Mouse (Mus musculus): ENCODE measurements around the gene Mcf2l.

The Mcf2l gene

GRCm38 (mm10) chr8:12907730-12908129 lies 34.1 kb downstream of the Mcf2l start:
- DNase-seq (ENCODE audit: extremely low spot score, low spot score) = no peak

GRCm38 (mm10) chr8:12912011-12912410 lies 38.4 kb downstream of the Mcf2l start:
- DNase-seq (ENCODE audit: extremely low spot score, low spot score) = peak; percentile 51

GRCm38 (mm10) chr8:12915187-12916006 lies 41.8 kb downstream of the Mcf2l start:
- DNase-seq (ENCODE audit: extremely low spot score, low spot score) = peak; percentile 53

DNA sequence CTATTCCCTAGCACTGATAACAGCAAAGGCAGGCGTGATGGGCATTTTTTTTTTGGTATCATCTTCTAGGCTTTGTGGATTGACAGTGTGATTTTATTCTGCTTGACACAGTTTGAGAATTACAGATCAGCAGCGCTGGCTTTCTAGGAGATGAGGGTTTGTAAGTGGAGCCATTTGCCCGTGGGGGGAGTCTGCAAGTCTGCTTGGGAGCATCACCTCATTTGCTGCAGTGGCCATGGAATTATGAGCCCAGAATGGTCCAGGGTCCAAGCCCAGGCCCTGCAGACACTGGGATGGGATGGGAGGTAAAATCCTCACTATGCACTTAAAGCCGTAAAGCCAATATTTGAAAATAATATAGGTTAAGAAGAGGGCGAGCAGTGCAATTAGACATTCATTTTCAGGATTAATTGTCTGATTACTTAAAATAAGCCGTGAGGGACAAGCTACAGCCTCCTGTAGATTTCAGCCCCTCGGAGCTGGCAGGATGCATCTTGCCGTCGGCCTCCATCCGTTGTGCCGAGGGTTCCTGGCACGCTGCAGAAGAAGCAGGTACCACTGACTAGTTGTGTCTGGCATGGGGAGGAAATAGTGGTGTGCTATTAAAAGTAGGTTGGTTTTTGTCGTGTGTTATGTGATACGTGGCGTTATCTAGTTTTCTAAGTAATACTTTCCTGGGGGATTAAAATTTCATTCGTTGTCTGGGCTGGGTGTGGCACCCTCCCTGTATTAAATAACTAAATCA lies 42.7 kb downstream of the Mcf2l start:
- DNase-seq (ENCODE audit: extremely low spot score, low spot score) = no peak

GRCm38 (mm10) chr8:12917029-12917428 lies 43.4 kb downstream of the Mcf2l start:
- no peak for DNase-seq (ENCODE audit: extremely low spot score, low spot score)

GRCm38 (mm10) chr8:12917831-12918230 lies 44.2 kb downstream of the Mcf2l start:
- no peak for DNase-seq (ENCODE audit: extremely low spot score, low spot score)

DNA sequence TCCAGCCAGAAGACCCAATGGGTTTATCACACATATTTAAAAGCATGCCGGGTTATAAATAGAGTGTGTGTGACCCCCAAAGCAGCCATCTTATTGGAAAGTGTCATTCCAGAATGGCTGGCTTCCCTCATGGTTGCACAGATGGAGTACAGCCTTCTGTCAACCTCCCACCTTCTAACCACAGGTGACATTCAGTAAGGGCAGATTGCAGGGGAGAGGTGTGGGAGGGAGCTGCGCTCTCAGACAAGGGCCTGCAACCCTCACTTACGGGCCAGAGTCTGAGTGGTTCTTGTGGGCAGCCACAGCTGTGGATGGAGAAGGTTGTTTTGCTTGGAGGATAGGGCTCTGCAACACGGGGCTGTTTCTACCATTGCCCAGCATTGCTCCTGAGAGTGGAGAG lies 47.0 kb downstream of the Mcf2l start:
- no peak for DNase-seq (ENCODE audit: extremely low spot score, low spot score)

- DNase-seq (ENCODE audit: extremely low spot score, low spot score) = no peak
Observed at GRCm38 (mm10) chr8:12925051-12925450, 51.4 kb downstream of the Mcf2l start.

- DNase-seq (ENCODE audit: extremely low spot score, low spot score) = no peak
Observed at GRCm38 (mm10) chr8:12925941-12926381, 52.4 kb downstream of the Mcf2l start.

- DNase-seq (ENCODE audit: extremely low spot score, low spot score) = peak; percentile 65
Observed at GRCm38 (mm10) chr8:12927204-12927983, 53.8 kb downstream of the Mcf2l start.

DNA sequence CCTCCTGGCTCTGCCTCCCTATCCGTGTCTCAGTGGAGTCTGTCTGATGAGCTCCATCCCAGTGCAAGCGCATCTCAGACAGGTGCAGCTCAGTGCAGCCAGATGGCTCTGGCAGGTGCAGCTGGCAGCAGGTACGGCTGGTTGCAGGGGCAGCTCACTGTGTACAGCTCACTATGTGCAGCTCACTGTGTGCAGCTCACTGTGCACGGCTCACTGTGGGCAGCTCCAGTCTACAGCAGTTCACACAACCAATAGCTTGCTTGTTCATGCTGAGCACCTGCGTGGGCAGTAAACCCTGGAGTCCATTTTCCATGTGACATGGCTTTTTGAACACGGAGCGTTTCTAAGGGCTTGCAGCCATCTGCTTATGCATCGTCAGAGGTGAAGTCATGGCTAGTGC lies 54.4 kb downstream of the Mcf2l start:
- DNase-seq (ENCODE audit: extremely low spot score, low spot score) = no peak

- no peak for DNase-seq (ENCODE audit: extremely low spot score, low spot score)
Observed at GRCm38 (mm10) chr8:12928931-12929330, 55.3 kb downstream of the Mcf2l start.

GRCm38 (mm10) chr8:12930290-12930689 lies 56.7 kb downstream of the Mcf2l start:
- DNase-seq (ENCODE audit: extremely low spot score, low spot score) = no peak

GRCm38 (mm10) chr8:12931426-12931825 lies 57.8 kb downstream of the Mcf2l start:
- no peak for DNase-seq (ENCODE audit: extremely low spot score, low spot score)

- DNase-seq (ENCODE audit: extremely low spot score, low spot score) = no peak
Observed at GRCm38 (mm10) chr8:12932520-12932919, 58.9 kb downstream of the Mcf2l start.

DNA sequence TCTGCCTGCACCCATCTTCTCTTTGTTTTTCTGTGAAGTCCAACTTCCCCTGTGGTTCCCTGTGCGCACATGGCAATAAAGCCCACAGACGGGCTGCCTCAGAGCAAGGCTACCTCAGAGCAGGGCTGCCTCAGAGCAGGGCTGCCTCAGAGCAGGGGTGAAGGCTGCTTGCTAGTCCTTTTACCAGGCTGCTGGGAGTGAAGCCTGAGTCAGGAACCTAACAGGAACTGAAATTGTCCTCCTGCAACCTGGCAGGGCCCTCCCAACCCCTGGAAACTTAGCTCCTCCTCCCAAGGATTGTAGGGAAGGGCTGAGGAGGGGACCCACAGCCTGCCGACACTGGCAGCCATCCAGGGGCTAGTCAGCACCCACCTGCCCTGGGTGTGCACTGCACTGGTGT lies 60.2 kb downstream of the Mcf2l start:
- DNase-seq (ENCODE audit: extremely low spot score, low spot score) = no peak

- DNase-seq (ENCODE audit: extremely low spot score, low spot score) = no peak
Observed at GRCm38 (mm10) chr8:12934453-12935043, 60.9 kb downstream of the Mcf2l start.

GRCm38 (mm10) chr8:12940549-12940948 lies 66.9 kb downstream of the Mcf2l start:
- no peak for DNase-seq (ENCODE audit: extremely low spot score, low spot score)

DNA sequence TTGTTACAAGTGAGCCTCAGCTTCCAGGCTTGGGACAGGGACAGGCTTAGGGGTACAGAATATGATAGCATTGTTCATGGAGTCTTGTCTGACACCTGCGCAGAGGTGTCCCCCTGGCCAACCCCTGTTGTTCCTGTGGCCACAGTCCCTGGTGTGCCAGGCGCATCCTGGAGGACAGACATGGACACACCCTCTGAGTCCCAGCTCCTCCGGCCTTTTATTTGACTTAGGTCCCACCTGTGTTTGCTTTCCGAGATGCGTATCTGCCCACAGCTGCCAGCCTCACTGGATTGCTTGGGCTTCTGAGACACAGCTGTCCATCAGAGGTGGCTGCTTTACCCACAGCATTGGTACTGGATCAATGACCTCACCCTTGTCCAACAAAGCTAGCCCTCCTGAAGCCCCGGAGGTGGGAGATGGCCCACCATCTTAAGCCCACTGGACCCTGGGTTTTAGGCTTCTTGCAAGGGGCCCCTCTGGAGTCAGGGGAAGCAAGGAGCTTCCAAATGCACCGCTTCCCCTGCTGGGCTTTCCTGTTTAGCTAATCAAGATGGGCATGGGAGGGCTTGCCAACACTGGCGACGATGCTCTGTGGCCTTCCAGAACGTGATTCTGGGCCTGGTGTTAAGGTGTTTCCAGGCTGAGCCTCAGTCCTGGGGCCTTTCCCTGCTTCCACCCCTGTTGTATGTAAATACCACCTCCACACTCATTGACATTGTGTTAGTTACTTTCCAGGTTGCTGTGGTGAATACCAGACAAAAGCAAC lies 67.7 kb downstream of the Mcf2l start:
- no peak for DNase-seq (ENCODE audit: extremely low spot score, low spot score)

Data from neural tube, embryonic 10.5 days (tissue).